Mouse (Mus musculus): ENCODE results near the gene Eif4e3. TPM values are rescaled to one million over a fixed set of nuclear protein-coding genes. Genes with fewer than 3 reads are reported as not detected.
A peak's percentile ranks its signal among the peaks of the same experiment; 100 is the strongest.

The Eif4e3 gene
- total RNA-seq, 2 experiments from 2014 or later, result 12.5 to 13.0 TPM

DNA sequence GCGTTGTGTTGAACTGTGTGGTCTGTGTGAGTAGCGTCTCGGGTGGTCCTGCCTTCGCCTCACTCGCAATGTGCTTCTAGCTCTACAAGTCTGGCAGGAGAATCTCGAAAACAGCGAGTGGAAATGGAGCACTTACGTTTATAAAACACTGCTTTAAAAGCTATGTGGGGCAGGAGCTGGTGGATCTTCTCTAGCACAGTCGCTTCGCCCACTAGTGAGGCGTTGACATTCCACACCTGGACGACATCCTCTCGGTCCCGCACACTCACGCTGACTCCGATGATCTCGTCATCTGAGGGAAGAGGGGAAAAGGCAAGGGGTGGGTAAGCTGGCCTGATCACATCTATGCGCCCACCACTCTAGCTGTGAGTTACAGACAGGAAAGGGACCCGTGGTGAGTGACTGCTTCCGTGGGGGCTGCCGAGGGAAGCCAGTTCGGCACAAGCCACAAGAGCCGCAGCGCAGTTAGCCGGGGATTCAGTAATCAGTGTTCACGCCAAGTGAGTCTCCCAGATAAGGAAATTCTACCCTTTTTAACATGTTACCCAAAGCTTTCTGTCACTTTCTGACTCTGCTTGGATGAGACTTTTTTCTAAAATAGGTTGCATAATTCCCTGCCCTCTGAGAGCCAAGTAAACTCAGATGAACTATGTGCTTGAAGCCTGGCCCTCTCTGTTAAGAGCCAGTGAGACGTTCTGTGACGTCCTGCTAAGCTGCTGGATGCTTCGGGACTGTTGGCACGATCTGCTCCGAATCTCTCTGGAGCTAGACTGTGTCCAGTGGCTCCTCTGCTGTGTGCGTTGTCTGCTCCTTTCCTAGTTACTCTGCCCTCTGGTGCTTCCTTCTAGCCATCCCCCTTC is 34.2 kb downstream of the Eif4e3 start:
- DNase-seq (ENCODE audit: extremely low spot score in 1 of 2, low spot score in 2 of 2), result no peak
- intact Hi-C loops (cut with DNase I), result no loop called here

DNA sequence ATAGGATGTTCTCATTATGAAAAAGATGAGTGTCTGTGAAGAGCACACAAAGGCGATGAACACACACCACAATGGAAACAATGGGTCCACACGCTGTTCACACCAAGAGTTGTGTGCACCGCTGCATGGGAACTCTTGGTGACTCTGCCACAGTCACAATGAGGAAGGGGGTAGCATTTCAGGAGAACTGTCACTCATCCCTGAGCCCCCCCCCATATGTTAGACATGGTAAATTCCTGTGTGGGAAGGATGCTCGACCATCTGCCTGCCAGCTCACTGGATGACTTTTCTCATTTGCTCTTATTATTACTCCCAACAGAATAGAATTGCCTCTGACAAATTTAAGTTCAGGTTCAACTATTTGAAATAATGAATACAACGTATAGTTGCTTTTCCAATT is 34.9 kb downstream of the Eif4e3 start:
- DNase-seq (ENCODE audit: extremely low spot score in 1 of 2, low spot score in 2 of 2), result no peak
- intact Hi-C loops (cut with DNase I), result no loop called here

DNA sequence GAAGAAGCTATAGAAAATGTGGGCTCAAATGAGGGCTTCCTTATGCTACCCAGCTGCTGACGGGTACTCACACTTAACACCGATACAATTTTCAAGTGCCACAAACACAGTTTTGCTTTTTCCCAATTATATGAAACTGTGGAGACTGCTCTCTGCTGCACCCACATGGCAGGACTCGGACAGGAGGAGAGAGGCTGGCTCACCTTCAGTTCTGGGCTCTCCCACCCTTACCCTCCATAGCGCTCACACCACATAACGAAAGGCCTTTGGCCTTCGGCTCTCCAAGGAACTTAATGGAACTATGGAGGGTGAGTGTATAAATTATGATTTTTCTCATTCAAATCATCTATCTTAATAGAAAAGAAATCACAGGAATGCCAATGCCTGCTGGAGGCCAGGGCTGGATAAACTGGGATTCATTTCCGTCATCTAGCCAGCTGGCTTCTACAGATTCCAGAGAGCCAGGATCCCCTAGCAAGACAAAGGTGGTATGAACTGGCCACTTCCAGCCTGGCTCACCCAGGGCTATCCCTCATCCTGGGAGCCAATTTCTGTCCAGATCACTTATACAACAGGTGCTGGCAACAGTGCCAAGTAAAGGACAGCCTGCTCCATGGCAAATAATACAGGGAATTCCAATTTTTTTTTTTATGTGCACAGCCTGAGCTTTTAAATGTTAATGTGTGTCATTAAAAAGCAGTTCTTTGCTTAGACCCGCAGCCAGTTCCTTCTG is 36.7 kb downstream of the Eif4e3 start:
- intact Hi-C loops (cut with DNase I), result loop anchor here (10.0 kb wide), 1 partner anchor 355 kb away; no protein-coding TSS in a partner anchor
- DNase-seq (ENCODE audit: extremely low spot score in 1 of 2, low spot score in 2 of 2), result no peak

DNA sequence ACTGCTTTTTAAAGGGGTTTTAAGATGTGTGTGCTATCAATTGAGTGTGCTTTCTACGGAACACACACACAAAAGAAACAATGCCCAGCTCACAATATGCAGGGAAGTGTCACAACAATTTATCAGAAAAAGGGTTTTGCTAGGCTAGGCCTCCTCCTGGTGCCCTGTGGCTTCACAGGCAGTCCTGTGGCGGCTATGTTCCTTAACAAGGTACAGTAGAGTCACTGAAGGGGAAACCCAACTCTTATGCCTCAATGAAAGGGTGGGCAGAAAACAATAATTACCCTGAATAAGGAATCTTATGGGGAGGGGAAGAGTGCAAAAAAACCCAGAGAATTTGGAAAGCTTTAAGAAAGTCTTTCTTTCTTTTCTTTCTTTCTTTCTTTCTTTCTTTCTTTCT is 40.2 kb downstream of the Eif4e3 start:
- DNase-seq (ENCODE audit: extremely low spot score in 1 of 2, low spot score in 2 of 2), result no peak
- intact Hi-C loops (cut with DNase I), result loop anchor here (10.0 kb wide), 1 partner anchor 352 kb away; no protein-coding TSS in a partner anchor

DNA sequence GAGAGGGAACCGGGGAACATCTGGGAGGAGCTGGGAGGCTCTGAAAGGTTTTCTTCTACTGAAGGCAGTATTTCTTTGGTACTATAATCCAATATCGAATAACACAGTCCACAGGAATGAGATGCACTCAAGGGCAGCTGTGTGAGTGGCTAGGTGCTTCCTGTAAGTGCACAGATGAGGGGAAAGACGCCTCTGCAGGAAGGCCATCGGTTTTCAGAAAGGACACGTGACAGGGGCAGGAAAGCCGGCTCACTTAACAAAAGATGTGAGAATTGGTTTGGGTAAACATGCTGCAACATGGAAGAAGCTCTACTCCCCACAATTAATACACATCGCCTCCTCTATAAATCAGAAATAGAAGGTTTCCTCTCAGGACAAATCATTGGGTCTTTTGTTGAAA is 40.8 kb downstream of the Eif4e3 start:
- DNase-seq (ENCODE audit: extremely low spot score in 1 of 2, low spot score in 2 of 2), result no peak
- intact Hi-C loops (cut with DNase I), result loop anchor here (10.0 kb wide), 1 partner anchor 351 kb away; no protein-coding TSS in a partner anchor

DNA sequence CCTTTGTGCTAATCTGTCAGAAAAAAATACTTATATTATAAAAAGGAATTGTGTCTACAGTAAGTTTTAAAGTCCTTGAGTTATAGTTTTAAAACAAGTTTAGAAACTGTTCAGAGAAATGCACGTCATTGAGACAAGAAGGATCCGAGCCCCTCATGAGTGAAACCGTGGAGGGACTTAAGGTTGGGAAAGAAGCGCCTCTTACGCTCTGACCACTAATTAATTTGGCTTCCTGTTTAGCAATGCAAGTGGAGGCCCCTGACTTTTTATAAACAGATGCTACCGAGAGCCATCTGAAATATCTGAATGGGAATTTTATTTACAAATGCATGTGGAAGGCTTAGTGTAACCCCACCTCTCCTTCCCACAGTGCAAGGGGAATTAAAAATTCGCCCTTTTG is 41.3 kb downstream of the Eif4e3 start:
- no peak for DNase-seq (ENCODE audit: extremely low spot score in 1 of 2, low spot score in 2 of 2)
- intact Hi-C loops (cut with DNase I), result loop anchor here (10.0 kb wide), 1 partner anchor 351 kb away; no protein-coding TSS in a partner anchor

DNA sequence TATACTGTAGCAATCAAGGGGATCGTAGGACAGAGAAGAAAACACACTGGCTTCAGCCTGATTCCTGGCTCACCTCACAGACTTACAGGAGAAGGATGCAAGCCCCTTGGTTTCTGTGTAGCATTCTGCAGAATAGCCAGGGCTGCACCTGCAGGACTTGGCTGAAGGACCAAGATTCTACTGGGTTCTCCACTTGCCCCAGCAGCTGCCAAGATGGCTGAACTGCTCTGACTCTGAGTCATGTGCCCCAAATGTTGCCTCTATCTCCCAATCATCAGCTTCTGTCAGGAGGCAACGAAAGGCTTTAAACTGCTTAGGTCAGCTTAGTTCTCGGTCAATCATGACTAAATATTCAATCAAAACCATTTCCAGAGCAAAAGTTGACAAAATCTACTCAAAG is 42.0 kb downstream of the Eif4e3 start:
- no peak for DNase-seq (ENCODE audit: extremely low spot score in 1 of 2, low spot score in 2 of 2)
- intact Hi-C loops (cut with DNase I), result loop anchor here (10.0 kb wide), 1 partner anchor 350 kb away; no protein-coding TSS in a partner anchor

DNA sequence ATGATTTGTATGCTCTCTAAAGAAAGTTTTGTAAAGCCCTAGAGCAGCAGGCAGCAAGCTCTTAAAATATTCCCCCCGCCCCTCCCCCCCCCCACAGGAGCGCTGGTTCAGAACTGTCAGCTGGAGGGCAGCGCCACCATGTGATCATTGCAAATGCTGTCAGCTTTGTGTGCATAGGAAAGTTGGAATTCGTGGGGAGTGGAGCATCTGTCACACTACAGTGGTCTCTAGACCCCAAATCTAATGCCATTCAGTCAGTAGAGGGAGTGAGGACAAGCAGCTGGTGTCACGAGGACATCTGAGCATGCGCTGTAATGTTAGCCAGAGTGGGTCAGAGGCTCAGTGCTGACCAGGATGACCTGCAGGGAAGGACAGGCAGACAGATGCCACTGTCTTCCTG is 42.9 kb downstream of the Eif4e3 start:
- peak in 1 of 2 experiments; percentile 55 for DNase-seq (ENCODE audit: extremely low spot score in 1 of 2, low spot score in 2 of 2)

DNA sequence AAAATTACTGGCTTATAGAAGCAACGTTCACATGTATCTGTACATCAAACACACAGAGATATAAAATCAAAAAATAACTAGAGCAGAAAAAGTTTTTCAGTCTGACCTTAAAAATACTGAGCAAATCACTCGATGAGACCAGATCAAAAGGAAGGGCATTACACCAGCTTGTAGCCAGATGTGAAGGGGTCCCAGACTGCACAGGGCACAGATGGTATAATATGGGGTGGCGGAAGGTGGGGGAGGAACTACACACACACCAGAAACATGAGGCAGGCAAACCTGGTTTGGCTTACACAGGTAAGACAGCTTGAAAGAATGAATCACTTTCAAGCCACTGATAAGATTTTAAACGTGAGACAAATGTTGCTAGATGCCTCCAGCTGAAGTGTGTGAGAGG is 45.4 kb downstream of the Eif4e3 start:
- intact Hi-C loops (cut with DNase I), result loop anchor here (10.0 kb wide), 1 partner anchor 346 kb away; no protein-coding TSS in a partner anchor
- no peak for DNase-seq (ENCODE audit: extremely low spot score in 1 of 2, low spot score in 2 of 2)

More for the DNA sequence above, 42.9 kb downstream of the Eif4e3 start:
- intact Hi-C loops (cut with DNase I), result loop anchor here (10.0 kb wide), 1 partner anchor 349 kb away; no protein-coding TSS in a partner anchor

DNA sequence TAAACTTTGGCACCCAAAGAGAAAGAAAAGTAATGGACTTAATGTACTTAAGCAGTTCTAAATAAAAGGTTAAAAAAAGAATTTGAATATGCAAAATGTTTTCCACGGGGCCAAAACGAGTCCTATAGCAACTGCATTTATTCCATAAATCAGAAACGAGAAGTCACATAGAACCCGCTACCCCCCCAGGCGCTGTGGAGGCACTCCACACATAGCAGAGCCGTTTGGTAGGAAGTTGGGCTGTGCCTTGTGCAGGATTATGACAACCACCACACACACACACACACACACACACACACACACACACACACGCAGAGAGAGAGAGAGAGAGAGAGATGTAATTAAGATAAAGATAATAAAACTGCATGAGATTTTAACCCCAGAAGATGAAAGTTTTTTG is 46.1 kb downstream of the Eif4e3 start:
- intact Hi-C loops (cut with DNase I), result loop anchor here (10.0 kb wide), 1 partner anchor 346 kb away; no protein-coding TSS in a partner anchor
- DNase-seq (ENCODE audit: extremely low spot score in 1 of 2, low spot score in 2 of 2), result no peak

DNA sequence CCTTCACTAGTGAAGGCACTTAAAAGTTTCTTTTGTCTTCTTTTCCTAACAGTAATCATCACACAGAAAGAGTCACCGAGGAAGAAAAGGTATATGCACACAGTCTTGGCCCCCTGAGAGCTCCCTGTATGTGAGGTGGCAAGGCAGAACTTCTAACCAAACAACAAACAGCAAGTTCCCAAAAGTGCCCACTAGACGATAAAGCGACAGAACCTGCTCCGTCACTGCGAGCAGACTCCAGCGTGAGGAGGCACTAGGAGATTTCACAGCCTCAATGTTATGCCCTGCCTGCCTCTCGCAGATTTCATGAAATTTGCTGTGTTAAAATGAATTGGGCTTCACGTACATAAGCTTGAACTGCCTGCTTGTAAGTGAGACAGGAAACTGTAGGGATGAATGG is 46.6 kb downstream of the Eif4e3 start:
- intact Hi-C loops (cut with DNase I), result loop anchor here (10.0 kb wide), 1 partner anchor 345 kb away; no protein-coding TSS in a partner anchor
- DNase-seq (ENCODE audit: extremely low spot score in 1 of 2, low spot score in 2 of 2), result no peak

DNA sequence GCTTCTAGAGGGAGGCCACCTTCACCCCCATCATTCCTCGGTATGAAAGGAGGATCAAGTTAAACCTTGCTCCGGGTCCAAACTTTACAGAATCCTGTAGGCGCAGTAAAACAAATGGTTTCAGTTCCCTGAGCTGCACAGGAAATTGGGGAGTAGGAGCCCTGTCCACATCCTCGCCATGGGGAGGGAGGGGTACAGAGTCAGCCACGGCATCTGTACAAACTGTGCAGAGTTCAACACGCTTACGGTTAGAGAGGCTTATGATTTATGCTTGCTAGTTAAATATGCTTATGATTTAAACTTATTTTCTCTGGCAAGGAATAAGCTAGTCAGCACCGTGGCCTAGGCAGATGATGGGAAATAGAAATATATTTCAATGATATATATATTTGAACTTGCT is 47.1 kb downstream of the Eif4e3 start:
- DNase-seq (ENCODE audit: extremely low spot score in 1 of 2, low spot score in 2 of 2), result no peak
- intact Hi-C loops (cut with DNase I), result no loop called here

DNA sequence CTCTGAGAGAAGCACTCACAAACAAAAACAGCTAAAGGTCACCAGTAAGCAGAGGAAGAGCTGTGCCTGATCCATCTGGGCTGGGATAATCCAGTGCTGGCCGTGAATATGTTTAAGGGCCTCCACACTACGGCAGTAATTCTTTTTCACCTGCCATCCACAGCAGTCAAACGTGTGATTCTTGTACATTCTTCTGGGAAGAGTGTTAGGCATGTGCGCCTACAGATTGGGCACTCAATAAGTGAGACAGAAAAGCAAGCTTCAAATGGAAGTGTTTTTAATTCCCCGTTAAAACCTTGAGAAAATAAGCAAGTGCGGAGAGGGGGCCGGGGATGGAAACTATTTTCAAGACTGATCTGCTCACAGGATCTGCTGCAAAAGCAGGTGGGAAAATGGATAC is 48.7 kb downstream of the Eif4e3 start:
- DNase-seq (ENCODE audit: extremely low spot score in 1 of 2, low spot score in 2 of 2), result no peak
- intact Hi-C loops (cut with DNase I), result no loop called here

DNA sequence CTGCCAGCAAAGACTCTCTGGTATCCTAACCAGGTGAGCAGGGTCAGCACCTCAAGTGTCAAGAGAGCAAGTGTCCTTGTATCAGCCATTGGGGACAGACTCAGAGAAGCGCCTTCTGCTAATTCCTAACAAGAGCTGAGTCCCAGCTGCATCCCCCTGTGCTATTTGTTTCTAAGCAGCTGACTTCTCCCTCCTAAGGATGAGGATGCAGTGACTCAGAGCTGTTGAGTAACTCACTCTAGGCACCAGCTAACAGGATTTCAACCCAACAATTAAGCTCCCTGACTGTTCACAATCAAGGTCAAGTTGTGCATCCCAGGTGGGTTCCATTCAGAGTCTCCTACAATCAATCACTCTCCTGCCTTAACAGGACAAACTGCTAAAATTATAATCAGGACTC is 49.2 kb downstream of the Eif4e3 start:
- DNase-seq (ENCODE audit: extremely low spot score in 1 of 2, low spot score in 2 of 2), result no peak

DNA sequence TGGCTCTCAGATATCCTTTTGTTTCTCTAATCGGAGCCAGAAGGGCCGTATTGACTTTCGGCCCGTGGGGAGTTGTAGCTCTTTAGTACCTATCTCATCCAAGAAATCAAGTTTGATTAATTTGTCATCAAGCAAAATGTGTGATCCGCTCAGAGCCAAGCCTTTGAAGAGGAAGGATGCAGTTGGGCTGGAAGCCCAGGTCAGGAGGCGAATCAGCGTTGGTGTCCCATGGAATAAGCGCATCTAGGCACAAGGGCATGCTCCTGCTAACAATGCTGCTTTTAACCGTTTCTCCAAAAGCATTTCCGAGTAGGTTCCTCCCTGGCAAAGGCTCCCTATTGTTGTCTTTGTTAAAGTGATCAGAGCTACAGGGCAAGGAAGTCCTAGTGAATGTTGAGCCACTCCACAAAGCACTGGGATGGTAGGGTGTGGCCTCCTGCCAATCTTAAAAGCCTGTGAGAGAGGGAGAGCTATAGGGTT is 51.3 kb downstream of the Eif4e3 start:
- DNase-seq (ENCODE audit: extremely low spot score in 1 of 2, low spot score in 2 of 2), result no peak
- intact Hi-C loops (cut with DNase I), result no loop called here

More for the DNA sequence above, 49.2 kb downstream of the Eif4e3 start:
- intact Hi-C loops (cut with DNase I), result no loop called here

DNA sequence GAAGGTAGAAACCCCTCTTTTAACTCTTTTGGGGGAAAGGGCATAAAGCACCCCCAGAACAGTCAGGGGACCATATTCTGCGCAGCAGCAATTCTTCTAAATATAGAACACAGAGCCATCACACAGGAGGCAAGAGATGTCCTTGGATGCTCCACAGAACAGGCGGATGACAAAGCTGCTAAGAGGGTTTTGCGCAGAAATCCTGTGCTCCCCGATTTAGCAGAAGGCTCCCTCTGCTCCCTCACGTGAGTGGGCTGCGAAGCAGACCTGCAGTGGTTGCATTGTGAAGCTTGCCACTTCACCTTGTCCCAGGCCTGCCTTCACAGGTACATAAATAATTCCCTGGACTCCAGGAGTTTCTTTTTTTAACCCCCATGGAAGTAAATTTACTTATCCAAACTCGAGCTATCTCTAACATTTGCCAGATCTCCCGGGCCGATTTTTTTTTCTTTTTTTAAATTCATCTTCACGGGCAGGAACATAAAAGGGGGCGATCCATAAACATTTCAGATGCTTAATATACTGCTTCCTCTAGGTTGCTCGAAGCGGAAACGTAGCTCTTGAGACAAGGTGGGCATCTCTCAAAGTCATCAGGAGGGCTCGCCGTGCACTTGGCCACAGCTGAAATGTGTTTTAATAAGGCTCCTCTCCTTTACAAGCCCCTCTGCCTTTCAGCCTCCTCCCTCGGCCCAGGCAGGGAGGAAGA is 51.9 kb downstream of the Eif4e3 start:
- intact Hi-C loops (cut with DNase I), result no loop called here

DNA sequence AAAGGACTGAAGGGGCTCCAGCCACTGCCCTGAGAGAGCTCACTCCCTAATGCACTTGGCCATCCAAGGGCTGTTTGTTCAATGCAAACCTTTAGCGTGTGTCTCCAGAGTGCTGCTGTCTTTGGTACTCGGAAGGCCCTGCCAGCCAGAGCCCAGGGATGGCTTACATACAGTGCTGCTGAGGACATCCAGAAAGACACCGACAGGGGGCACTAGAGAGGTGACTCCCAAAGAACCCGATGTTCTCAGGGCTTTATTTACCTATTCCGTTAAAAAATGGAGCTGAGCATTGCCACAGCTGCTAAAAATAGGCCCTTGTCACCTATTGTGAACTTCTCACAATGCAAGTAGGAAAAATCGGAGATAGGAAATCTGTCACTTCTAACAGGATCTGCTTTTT is 54.7 kb downstream of the Eif4e3 start:
- no peak for DNase-seq (ENCODE audit: extremely low spot score in 1 of 2, low spot score in 2 of 2)
- intact Hi-C loops (cut with DNase I), result no loop called here

More for the DNA sequence above, 51.9 kb downstream of the Eif4e3 start:
- DNase-seq (ENCODE audit: extremely low spot score in 1 of 2, low spot score in 2 of 2), result peak in 1 of 2 experiments; percentile 46

DNA sequence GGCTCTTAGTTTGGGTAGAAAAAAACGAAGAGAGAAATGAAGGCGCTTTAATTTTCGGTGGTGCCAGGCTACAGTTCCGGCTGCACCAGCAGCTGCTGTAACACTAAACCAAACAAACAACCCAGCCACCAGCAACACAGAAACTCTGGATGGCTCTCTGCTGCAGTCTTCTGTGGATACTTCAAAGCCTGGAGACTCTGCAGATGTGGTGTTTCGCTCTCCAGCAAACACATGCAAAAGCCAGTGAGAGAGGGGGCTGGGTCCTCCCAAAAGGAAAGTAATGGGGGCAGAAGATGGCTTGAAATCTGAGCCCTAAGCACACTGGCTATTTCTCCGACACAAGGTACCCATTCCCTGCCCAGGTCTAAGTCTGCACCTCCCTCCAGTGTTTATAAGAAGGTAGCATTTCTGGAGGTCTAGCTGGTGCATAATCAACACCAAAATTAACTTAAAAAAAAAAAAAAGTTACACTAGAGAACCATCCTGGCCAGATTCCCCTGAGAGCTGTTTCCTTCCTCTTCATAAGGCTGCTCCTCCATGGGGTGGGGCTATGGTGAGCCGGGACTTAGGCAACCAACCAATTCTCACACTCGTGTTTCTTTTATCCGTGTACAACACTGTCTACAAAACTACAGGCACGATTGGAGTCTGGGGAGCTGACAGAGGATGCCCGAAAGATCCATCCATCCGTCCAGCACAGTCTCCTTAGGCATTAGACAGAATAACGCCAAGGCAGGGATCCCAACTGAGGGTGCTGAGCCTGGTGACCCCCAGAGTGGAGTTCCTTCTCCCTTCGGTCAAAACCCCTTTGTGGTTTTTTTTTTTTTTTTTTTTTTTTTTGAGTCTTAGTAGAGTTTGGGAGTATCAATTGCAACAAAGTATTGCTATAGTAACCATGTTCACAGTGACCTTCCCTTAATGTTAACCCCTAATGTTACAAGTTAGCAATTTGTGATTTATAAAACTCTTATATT is 55.8 kb downstream of the Eif4e3 start:
- intact Hi-C loops (cut with DNase I), result no loop called here
- peak in 1 of 2 experiments; percentile 60 for DNase-seq (ENCODE audit: extremely low spot score in 1 of 2, low spot score in 2 of 2)
